Mouse (Mus musculus) neutrophil, adult 83 days (primary cell): ENCODE results near the gene Epn3. TPM values are rescaled to one million over a fixed set of nuclear protein-coding genes. Genes with fewer than 3 reads are reported as not detected.

Experiments
- total RNA-seq, 2 experiments: library from RNA; stranded (reverse); gene quantifications; one replicate each; pipeline ENCODE4 v1.2.4; 2023

Epn3 gene
- total RNA-seq = not detected

DNA sequence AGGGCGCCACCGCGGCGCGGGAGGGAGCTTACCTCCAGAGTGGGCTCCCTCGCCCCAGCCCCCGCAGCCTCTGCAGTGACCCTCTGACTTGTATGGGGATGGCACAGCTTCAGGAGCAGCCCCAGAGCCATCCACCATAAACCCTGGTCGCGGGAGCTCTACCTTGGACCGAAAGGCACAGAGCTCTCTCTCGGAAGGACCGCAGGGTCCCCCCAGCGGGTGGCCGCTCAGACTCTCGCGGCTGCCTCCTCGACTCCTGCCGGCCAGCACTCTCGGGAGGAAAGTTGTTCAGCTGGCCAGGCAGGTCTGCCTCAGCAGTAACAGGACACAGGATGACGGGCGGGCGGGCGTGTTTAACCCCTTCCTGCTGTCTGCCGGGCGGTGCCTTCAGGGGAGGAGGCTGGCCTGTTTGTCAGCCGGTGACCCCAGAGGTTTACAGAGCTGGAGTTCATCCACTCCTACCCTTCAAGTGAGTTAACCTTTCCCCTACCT, at the start of gene Epn3:
Gene Epn3, minus strand, starts transcription at position 314 of the 492 bp plus-strand sequence.

DNA sequence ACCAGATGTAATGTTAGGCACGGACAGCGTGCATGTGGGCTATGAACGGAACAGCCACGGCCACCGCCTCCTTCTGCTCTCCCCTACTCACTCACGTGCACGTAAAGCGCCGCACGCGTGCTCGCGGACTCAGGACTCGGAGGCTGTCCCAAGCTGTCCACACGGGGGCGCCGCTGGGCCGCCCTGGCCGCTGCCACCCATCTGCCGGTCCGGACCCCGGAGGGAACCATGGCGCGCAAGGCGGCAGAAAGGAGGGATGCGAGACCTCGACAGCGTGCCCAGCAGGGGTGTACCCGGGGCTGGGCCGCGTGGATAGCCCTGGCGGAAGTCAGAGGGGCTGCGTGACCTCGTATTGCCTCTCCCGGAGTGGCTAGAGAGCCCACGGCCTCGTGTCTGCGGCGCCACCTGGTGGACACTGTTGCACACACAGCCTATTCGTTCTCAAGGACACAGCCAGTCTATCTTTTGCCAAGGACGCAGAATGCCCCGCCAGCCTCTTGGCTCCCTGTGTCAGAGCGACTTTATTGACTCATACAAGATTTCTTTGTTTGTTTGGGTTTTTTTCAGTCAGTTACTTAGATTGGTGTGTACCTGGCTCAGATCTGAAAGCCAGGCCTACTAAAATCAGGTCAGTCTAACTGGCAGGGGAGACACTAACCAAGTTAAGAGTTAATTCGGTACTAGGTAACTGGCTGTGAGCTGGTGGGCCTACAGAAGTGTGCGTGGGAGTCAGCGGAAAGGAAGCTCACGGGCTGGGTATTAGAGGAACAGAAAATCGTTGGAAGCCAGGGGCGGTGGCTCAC, 49.3 kb upstream of the Epn3 start, which contains the start of gene Rsad1:
Gene Rsad1, minus strand, starts transcription at position 368 of the 803 bp plus-strand sequence.

DNA sequence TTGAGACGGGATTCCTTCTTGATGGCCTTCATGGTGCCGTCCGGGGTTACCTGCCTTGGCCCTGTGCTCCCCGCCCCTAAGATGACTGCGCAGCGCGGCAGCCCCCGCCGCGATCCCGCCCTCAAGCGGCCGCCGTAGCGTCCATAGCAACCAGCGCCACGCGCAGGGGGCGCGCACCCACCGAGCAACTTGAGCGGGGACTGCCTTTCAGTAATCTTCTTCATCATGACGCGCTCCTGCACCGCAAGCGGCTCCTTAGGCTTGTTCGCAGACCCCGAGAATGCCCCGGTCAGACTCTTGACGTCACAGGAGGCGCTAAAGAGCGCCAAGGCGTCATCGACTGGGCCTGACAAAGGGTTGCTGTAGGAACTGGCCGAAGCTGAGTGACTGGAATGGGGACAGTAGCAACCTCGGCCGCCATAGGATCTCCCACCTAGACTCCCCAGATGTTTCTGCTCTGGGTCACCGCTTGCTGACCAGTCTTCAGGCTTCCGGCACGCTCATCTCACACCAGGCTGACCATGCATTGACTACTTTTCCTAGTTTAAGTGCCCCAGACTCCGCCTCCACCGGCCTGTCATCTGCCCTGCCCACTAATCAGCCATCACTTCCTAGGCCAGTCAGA, 21.6 kb upstream of the Epn3 start, which contains the start of gene Mycbpap:
Gene Mycbpap, minus strand, starts transcription at position 524 of the 625 bp plus-strand sequence.

DNA sequence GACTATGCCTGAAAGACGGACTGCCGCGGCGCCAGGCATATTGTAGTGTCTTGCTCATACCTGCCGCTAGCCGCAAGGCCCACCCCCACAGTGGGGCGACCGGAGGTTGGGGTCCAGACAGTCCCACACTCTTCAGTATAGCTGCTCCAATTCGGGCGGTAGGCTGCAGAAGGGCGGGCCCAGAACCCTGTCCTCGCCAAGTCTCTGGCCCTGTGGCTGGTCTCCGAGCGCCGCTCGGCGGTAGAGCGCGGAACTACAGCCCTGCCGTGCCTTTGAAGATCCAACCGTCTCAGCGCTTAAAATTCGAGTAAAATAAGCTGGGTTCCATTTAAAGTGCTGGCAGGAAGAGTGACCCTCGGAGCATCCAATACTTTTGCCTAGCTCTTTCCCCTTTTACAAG, 13.8 kb downstream of the Epn3 start, which contains the start of gene Spata20:
Gene Spata20, minus strand, starts transcription at position 179 of the 400 bp plus-strand sequence.

DNA sequence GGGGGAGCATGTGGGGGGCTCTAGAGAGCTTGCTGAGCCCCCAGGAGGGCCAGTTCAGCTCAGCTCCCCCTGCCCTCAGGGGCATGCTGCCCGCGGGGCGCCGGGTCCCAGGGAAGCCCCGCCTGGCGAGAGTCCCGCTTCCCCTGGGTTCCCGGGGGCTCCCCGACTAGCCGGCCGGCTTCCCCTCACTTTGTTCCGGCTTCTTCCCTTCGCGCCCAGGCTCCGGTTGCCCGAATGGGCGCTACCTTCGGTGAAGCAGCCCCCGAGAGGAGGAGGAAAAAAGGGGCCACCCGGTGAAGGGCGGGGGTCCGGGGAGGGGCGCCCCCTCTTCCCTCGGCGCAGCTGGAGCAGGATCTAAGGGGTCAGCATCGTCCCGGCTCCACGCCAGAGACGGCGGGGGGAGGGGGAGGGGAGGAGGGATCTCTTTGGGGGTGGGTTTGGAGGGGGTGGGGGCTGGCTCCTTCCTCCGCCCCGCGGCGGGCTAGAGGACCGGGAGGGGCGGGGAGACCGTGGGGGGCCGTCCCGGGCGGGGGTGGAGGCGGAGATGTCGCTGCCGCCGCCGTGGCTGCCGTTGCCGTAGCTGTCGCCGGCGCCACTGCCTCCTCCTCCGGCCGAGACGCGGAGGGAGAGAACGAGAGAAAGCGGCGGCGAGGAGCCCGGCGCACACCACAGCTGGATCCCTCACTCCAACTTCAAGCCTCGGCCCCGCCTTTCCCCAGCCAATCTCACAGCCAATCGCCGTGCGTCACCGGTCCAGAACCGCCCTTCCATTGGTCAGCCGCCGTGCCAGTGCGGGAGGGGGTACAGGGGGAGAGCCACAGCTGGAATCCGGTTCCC, 25.8 kb downstream of the Epn3 start, which contains the start of gene Cacna1g:
Gene Cacna1g, minus strand, starts transcription at position 492 of the 837 bp plus-strand sequence.

Other genes with a start within 250 kb of the Epn3 start
- not detected for gene Gm21885, start 218.1 kb downstream of the Epn3 start, total RNA-seq
- gene Luc7l3, start 178.0 kb downstream of the Epn3 start, total RNA-seq = 10 to 100 TPM; 33.6 to 38.0 TPM
- gene Ankrd40, start 172.0 kb downstream of the Epn3 start, total RNA-seq = 10 to 100 TPM; 26.1 to 29.0 TPM
- gene Abcc3, start 107.0 kb downstream of the Epn3 start, total RNA-seq = 1 to 10 TPM; 2.4 to 4.8 TPM
- gene Cacna1g, start 25.8 kb downstream of the Epn3 start, total RNA-seq = 1 to 10 TPM; 2.0 to 4.4 TPM
- gene Spata20, start 13.8 kb downstream of the Epn3 start, total RNA-seq = not detected
- gene Mycbpap, start 21.8 kb upstream of the Epn3 start, total RNA-seq = under 1 TPM; 0.13 TPM
- under 1 TPM; 0.26 to 0.62 TPM for gene Rsad1, start 49.3 kb upstream of the Epn3 start, total RNA-seq
- not detected for gene Chad, start 65.1 kb upstream of the Epn3 start, total RNA-seq
- 1 to 10 TPM; 2.8 to 3.0 TPM for gene Acsf2, start 101.9 kb upstream of the Epn3 start, total RNA-seq
- 10 to 100 TPM; 58.3 to 59.1 TPM for gene Lrrc59, start 129.8 kb upstream of the Epn3 start, total RNA-seq
- gene Mrpl27, start 153.8 kb upstream of the Epn3 start, total RNA-seq = 10 to 100 TPM; 17.2 to 18.0 TPM
- 10 to 100 TPM in 1 of 2 experiments, 1 to 10 TPM in 1; 9.3 to 10.4 TPM for gene Eme1, start 154.0 kb upstream of the Epn3 start, total RNA-seq
- 1 to 10 TPM; 5.5 to 6.7 TPM for gene Xylt2, start 177.5 kb upstream of the Epn3 start, total RNA-seq
- gene Gm11541, start 204.5 kb upstream of the Epn3 start, total RNA-seq = not detected
- not detected for gene Cdc34b, start 241.8 kb upstream of the Epn3 start, total RNA-seq